Mouse (Mus musculus): ENCODE results near the gene Casz1. TPM values are rescaled to one million over a fixed set of nuclear protein-coding genes. Genes with fewer than 3 reads are reported as not detected.

Casz1 gene
- polyA plus RNA-seq, 1 experiment from 2014 or later, result 5.6 TPM

GRCm38 (mm10) chr4:148978926-148979325 is 174.7 kb downstream of the Casz1 start:
- no peak overlapping the region for H3K4me3 ChIP-seq (ENCODE audit: low read depth, low read length)
- no peaks in the 10 kb centered on the region for H3K9me3 ChIP-seq (ENCODE audit: control insufficient read depth)
- no peak overlapping the region for H3K9ac ChIP-seq (ENCODE audit: low read depth, low read length)
- no peak for ATAC-seq
- TF ChIP-seq CTCF (IDR thresholded peaks at IDR 0.05; ENCODE audit: low read depth), result no peak
- H3K36me3 ChIP-seq (ENCODE audit: control insufficient read depth, insufficient read depth), result peaks cover 13% of the 10 kb centered on the region; the same call in 1 of the 2 replicates
- H3K27ac ChIP-seq (ENCODE audit: low read depth, low read length), result no peak overlapping the region
- H3K27me3 ChIP-seq (replicated peaks; ENCODE audit: control insufficient read depth, insufficient read depth, low read length), result no peaks in the 10 kb centered on the region
- H3K4me2 ChIP-seq (replicated peaks; ENCODE audit: low read depth), result no peak overlapping the region
- H3K4me1 ChIP-seq (replicated peaks; ENCODE audit: control insufficient read depth, insufficient read depth, low read length), result no peaks in the 10 kb centered on the region
- whole genome bisulfite sequencing, result 86% methylated on average over 11 of the region's 11 CpGs

- Histone ChIP-seq H3K4me1 (replicated peaks; ENCODE audit: control insufficient read depth, insufficient read depth, low read length) (no peaks in the 10 kb centered on the region), H3K4me2 (replicated peaks; ENCODE audit: low read depth) (no peak overlapping the region), H3K4me3 (ENCODE audit: low read depth, low read length) (no peak overlapping the region), H3K36me3 (ENCODE audit: control insufficient read depth, insufficient read depth) (peaks cover 13% of the 10 kb centered on the region; the same call in 1 of the 2 replicates), H3K27me3 (replicated peaks; ENCODE audit: control insufficient read depth, insufficient read depth, low read length) (no peaks in the 10 kb centered on the region), H3K9me3 (ENCODE audit: control insufficient read depth) (no peaks in the 10 kb centered on the region), H3K27ac (ENCODE audit: low read depth, low read length) (no peak overlapping the region), H3K9ac (ENCODE audit: low read depth, low read length) (no peak overlapping the region)
- 84% methylated on average over 11 of the region's 11 CpGs for WGBS
- TF ChIP-seq CTCF (IDR thresholded peaks at IDR 0.05; ENCODE audit: low read depth), result no peak
- ATAC-seq, result no peak
Observed at GRCm38 (mm10) chr4:148979837-148980236, 175.6 kb downstream of the Casz1 start.

- Histone ChIP-seq H3K27me3 (replicated peaks; ENCODE audit: control insufficient read depth, insufficient read depth, low read length) (no peaks in the 10 kb centered on the region), H3K4me2 (replicated peaks; ENCODE audit: low read depth) (no peak overlapping the region), H3K4me1 (replicated peaks; ENCODE audit: control insufficient read depth, insufficient read depth, low read length) (0 out of 2 replicates have a peak, but pooled peaks cover 4% of the 10 kb centered on the region), H3K9me3 (ENCODE audit: control insufficient read depth) (no peaks in the 10 kb centered on the region), H3K36me3 (ENCODE audit: control insufficient read depth, insufficient read depth) (peaks cover 13% of the 10 kb centered on the region; the same call in 1 of the 2 replicates), H3K9ac (ENCODE audit: low read depth, low read length) (no peak overlapping the region), H3K27ac (ENCODE audit: low read depth, low read length) (no peak overlapping the region), H3K4me3 (ENCODE audit: low read depth, low read length) (no peak overlapping the region)
- no peak for TF ChIP-seq CTCF (IDR thresholded peaks at IDR 0.05; ENCODE audit: low read depth)
- ATAC-seq, result no peak
- 79% methylated on average over 6 of the region's 6 CpGs for WGBS
Observed at GRCm38 (mm10) chr4:148982274-148982673, 178.0 kb downstream of the Casz1 start.

GRCm38 (mm10) chr4:148984701-148985540 is 180.7 kb downstream of the Casz1 start:
- Histone ChIP-seq H3K36me3 (ENCODE audit: control insufficient read depth, insufficient read depth) (peaks cover 13% of the 10 kb centered on the region; the same call in 1 of the 2 replicates), H3K4me1 (replicated peaks; ENCODE audit: control insufficient read depth, insufficient read depth, low read length) (0 out of 2 replicates have a peak, but pooled peaks cover 6% of the 10 kb centered on the region), H3K9me3 (ENCODE audit: control insufficient read depth) (no peaks in the 10 kb centered on the region), H3K9ac (ENCODE audit: low read depth, low read length) (no peak overlapping the region), H3K4me2 (replicated peaks; ENCODE audit: low read depth) (no peak overlapping the region), H3K27ac (ENCODE audit: low read depth, low read length) (no peak overlapping the region), H3K27me3 (replicated peaks; ENCODE audit: control insufficient read depth, insufficient read depth, low read length) (no peaks in the 10 kb centered on the region), H3K4me3 (ENCODE audit: low read depth, low read length) (no peak overlapping the region)
- ATAC-seq, result no peak
- 75% methylated on average over 19 of the region's 19 CpGs for WGBS
- 0 out of 2 replicates have a peak, but pooled peaks have one; percentile 5 for TF ChIP-seq CTCF (IDR thresholded peaks at IDR 0.05; ENCODE audit: low read depth)

GRCm38 (mm10) chr4:148985541-148986476 is 181.6 kb downstream of the Casz1 start:
- Histone ChIP-seq H3K36me3 (ENCODE audit: control insufficient read depth, insufficient read depth) (peaks cover 13% of the 10 kb centered on the region; the same call in 1 of the 2 replicates), H3K4me3 (ENCODE audit: low read depth, low read length) (no peak overlapping the region), H3K27ac (ENCODE audit: low read depth, low read length) (no peak overlapping the region), H3K4me2 (replicated peaks; ENCODE audit: low read depth) (no peak overlapping the region), H3K9me3 (ENCODE audit: control insufficient read depth) (no peaks in the 10 kb centered on the region), H3K27me3 (replicated peaks; ENCODE audit: control insufficient read depth, insufficient read depth, low read length) (no peaks in the 10 kb centered on the region), H3K4me1 (replicated peaks; ENCODE audit: control insufficient read depth, insufficient read depth, low read length) (0 out of 2 replicates have a peak, but pooled peaks cover 6% of the 10 kb centered on the region), H3K9ac (ENCODE audit: low read depth, low read length) (no peak overlapping the region)
- ATAC-seq, result no peak
- 61% methylated on average over 24 of the region's 24 CpGs for WGBS
- TF ChIP-seq CTCF (IDR thresholded peaks at IDR 0.05; ENCODE audit: low read depth), result no peak

- WGBS, result 39% methylated on average over 2 of the region's 2 CpGs
- no peak overlapping the region for H3K9ac ChIP-seq (ENCODE audit: low read depth, low read length)
- H3K4me2 ChIP-seq (replicated peaks; ENCODE audit: low read depth), result no peak overlapping the region
- H3K36me3 ChIP-seq (ENCODE audit: control insufficient read depth, insufficient read depth), result no peaks in the 10 kb centered on the region; the same call in 1 of the 2 replicates
- H3K4me1 ChIP-seq (replicated peaks; ENCODE audit: control insufficient read depth, insufficient read depth, low read length), result 0 out of 2 replicates have a peak, but pooled peaks cover 6% of the 10 kb centered on the region
- H3K4me3 ChIP-seq (ENCODE audit: low read depth, low read length), result no peak overlapping the region
- ATAC-seq, result no peak
- H3K27me3 ChIP-seq (replicated peaks; ENCODE audit: control insufficient read depth, insufficient read depth, low read length), result no peaks in the 10 kb centered on the region
- no peak overlapping the region for H3K27ac ChIP-seq (ENCODE audit: low read depth, low read length)
- TF ChIP-seq CTCF (IDR thresholded peaks at IDR 0.05; ENCODE audit: low read depth), result no peak
- H3K9me3 ChIP-seq (ENCODE audit: control insufficient read depth), result no peaks in the 10 kb centered on the region
Observed at GRCm38 (mm10) chr4:148990038-148990437, 185.8 kb downstream of the Casz1 start.

All from intestine, postnatal 0 days (tissue).